Mouse (Mus musculus): ENCODE results near the gene Lmo1. TPM values are rescaled to one million over a fixed set of nuclear protein-coding genes. Genes with fewer than 3 reads are reported as not detected.
A peak's percentile ranks its signal among the peaks of the same experiment; 100 is the strongest.

Lmo1 gene
- 1 to 10 TPM; 5.1 to 9.4 TPM for total RNA-seq (2021)
- long read RNA-seq, experiment 1, transcript Lmo1-202 (4 exons, 912 nt): major isoform, 11 of 15 reads
- long read RNA-seq, experiment 1, partial matches to known transcripts: 1 of 15 reads
- long read RNA-seq, experiment 1, other reads (novel, unspliced or antisense): 1 of 15 reads
- long read RNA-seq, experiment 2, transcript Lmo1-202 (4 exons, 912 nt): major isoform, 7 of 11 reads
- long read RNA-seq, experiment 2, partial matches to known transcripts: 0 of 11 reads
- long read RNA-seq, experiment 2, other reads (novel, unspliced or antisense): 1 of 11 reads

- DNase-seq: peak; percentile 67 to 72
These were observed at the start of gene Lmo1 for GRCm38 (mm10) chr7:109174949-109175669. Lmo1 (minus strand) TSS chr7:109175207.

- no peak for DNase-seq
These were observed 46.7 kb upstream of the Lmo1 start for GRCm38 (mm10) chr7:109221716-109222110.

- DNase-seq: no peak
These were observed 46.0 kb upstream of the Lmo1 start for GRCm38 (mm10) chr7:109220766-109221715.

- no peak for DNase-seq
These were observed 45.0 kb upstream of the Lmo1 start for GRCm38 (mm10) chr7:109220026-109220425.

GRCm38 (mm10) chr7:109218977-109219271, 43.9 kb upstream of the Lmo1 start:
- no peak for DNase-seq

GRCm38 (mm10) chr7:109218130-109218976, 43.3 kb upstream of the Lmo1 start:
- DNase-seq: peak; percentile 88 to 91

- no peak for DNase-seq
These were observed 34.8 kb upstream of the Lmo1 start for GRCm38 (mm10) chr7:109209804-109210203.

- DNase-seq: no peak
These were observed 32.8 kb upstream of the Lmo1 start for GRCm38 (mm10) chr7:109207811-109208210.

- DNase-seq: no peak
These were observed 31.4 kb upstream of the Lmo1 start for GRCm38 (mm10) chr7:109206358-109206757.

GRCm38 (mm10) chr7:109203140-109203539, 28.1 kb upstream of the Lmo1 start:
- DNase-seq: no peak

GRCm38 (mm10) chr7:109200559-109200958, 25.6 kb upstream of the Lmo1 start:
- DNase-seq: no peak

GRCm38 (mm10) chr7:109197161-109197650, 22.2 kb upstream of the Lmo1 start:
- no peak for DNase-seq

- no peak for DNase-seq
These were observed 21.5 kb upstream of the Lmo1 start for GRCm38 (mm10) chr7:109196399-109197082.

GRCm38 (mm10) chr7:109195982-109196381, 21.0 kb upstream of the Lmo1 start:
- peak; percentile 20 to 38 for DNase-seq

- DNase-seq: no peak
These were observed 19.8 kb upstream of the Lmo1 start for GRCm38 (mm10) chr7:109194850-109195249.

- DNase-seq: peak; percentile 73 to 79
These were observed 12.4 kb upstream of the Lmo1 start for GRCm38 (mm10) chr7:109187244-109188035.

- DNase-seq: no peak
These were observed 11.0 kb upstream of the Lmo1 start for GRCm38 (mm10) chr7:109185975-109186374.

GRCm38 (mm10) chr7:109185564-109185963, 10.6 kb upstream of the Lmo1 start:
- no peak for DNase-seq

- no peak for DNase-seq
These were observed 1.7 kb upstream of the Lmo1 start for GRCm38 (mm10) chr7:109176688-109177087.

Measured in adrenal gland, postnatal 36 days (tissue).